Mouse (Mus musculus) MEL (cell line): ENCODE measurements around the gene Trim67. TPM values are rescaled to one million over a fixed set of nuclear protein-coding genes. Genes with fewer than 3 reads are reported as not detected.

Source experiments
- DNase-seq: peaks from one replicate; pipeline ENCODE4 v3.0.0; 2011; ENCODE audit warnings: low read depth, low spot score
- H3K27ac ChIP-seq: 2 replicates; pipeline ENCODE4 v1.5.1; 2012; ENCODE audit warnings: low read depth, mild to moderate bottlenecking, control low read depth, low read length, moderate library complexity; ENCODE audit not compliant: control insufficient read depth
- H3K27me3 ChIP-seq, 2 experiments: fragments of 150-350 bp in 1 of 2; sonication (generic) in 1 of 2; 2 replicates each; pipeline ENCODE4 v1.6.1; 2012; ENCODE audit warnings: low read length in 2 of 2, mild to moderate bottlenecking in 2 of 2, improper control_type of control experiment in 1 of 2, moderate library complexity in 1 of 2; ENCODE audit not compliant: insufficient read depth in 2 of 2, control insufficient read depth in 1 of 2
- H3K36me3 ChIP-seq, 2 experiments: 2 replicates each; pipeline ENCODE4 v1.6.1; 2012 to 2014; ENCODE audit warnings: low read length in 2 of 2, improper control_type of control experiment in 1 of 2, inconsistent platforms in 1 of 2, mild to moderate bottlenecking in 1 of 2; ENCODE audit not compliant: insufficient read depth in 2 of 2, control insufficient read depth in 1 of 2
- H3K4me1 ChIP-seq, 2 experiments: fragments of 150-350 bp in 1 of 2; sonication (generic) in 1 of 2; 2 replicates each; pipeline ENCODE4 v1.6.1; 2012; ENCODE audit warnings: low read length in 2 of 2, improper control_type of control experiment in 1 of 2, mild to moderate bottlenecking in 1 of 2; ENCODE audit not compliant: insufficient read depth in 2 of 2, control insufficient read depth in 1 of 2
- H3K4me3 ChIP-seq, 2 experiments: fragments of 150-350 bp in 1 of 2; sonication (generic) in 1 of 2; 2 replicates each; pipeline ENCODE4 v1.5.1; 2012; ENCODE audit warnings: low read depth in 2 of 2, low read length in 2 of 2, mild to moderate bottlenecking in 2 of 2, moderate library complexity in 2 of 2, control low read depth in 1 of 2, improper control_type of control experiment in 1 of 2; ENCODE audit not compliant: control insufficient read depth in 1 of 2, insufficient read depth in 1 of 2
- H3K79me2 ChIP-seq: 2 replicates; pipeline ENCODE4 v1.6.1; 2012; ENCODE audit warnings: mild to moderate bottlenecking, low read length, moderate library complexity; ENCODE audit not compliant: control insufficient read depth, poor library complexity, insufficient read depth
- H3K9ac ChIP-seq: 2 replicates; pipeline ENCODE4 v1.6.1; 2012; ENCODE audit warnings: low read depth, mild to moderate bottlenecking, control low read depth, low read length, moderate library complexity; ENCODE audit not compliant: control insufficient read depth, poor library complexity, severe bottlenecking
- H3K9me3 ChIP-seq: fragments of 150-350 bp; sonication (generic); replicated peaks from 2 replicates; pipeline ENCODE4 v1.6.1; 2012; ENCODE audit warnings: mild to moderate bottlenecking, low read length, improper control_type of control experiment, moderate library complexity; ENCODE audit not compliant: insufficient read depth
- CHD1 ChIP-seq: IDR thresholded peaks from 2 replicates; pipeline ENCODE4 v1.6.1; 2012; ENCODE audit warnings: low read depth, mild to moderate bottlenecking, inconsistent platforms, low read length, improper control_type of control experiment
- CHD2 ChIP-seq: IDR thresholded peaks from 2 replicates; pipeline ENCODE4 v1.6.1; 2011; ENCODE audit warnings: low read length, improper control_type of control experiment
- CTCF ChIP-seq, 3 experiments: IDR thresholded peaks in 2 of 3; conservative IDR thresholded peaks in 1 of 3; 2 replicates each; pipeline ENCODE4 v1.5.1; 2011 to 2012; ENCODE audit warnings: low read length in 3 of 3, low read depth in 2 of 3, mild to moderate bottlenecking in 2 of 3, improper control_type of control experiment in 1 of 3, inconsistent platforms in 1 of 3, mixed read lengths in 1 of 3, moderate library complexity in 1 of 3; ENCODE audit not compliant: control insufficient read depth in 1 of 3, insufficient read depth in 1 of 3, poor library complexity in 1 of 3, severe bottlenecking in 1 of 3
- ELF1 ChIP-seq: IDR thresholded peaks from 2 replicates; pipeline ENCODE4 v1.6.1; 2014; ENCODE audit warnings: low read depth, mild to moderate bottlenecking, inconsistent platforms, low read length, improper control_type of control experiment, moderate library complexity
- ETS1 ChIP-seq: IDR thresholded peaks from 2 replicates; pipeline ENCODE4 v1.6.1; 2012; ENCODE audit warnings: low read depth, mild to moderate bottlenecking, inconsistent platforms, low read length, improper control_type of control experiment, moderate library complexity
- GABPA ChIP-seq: IDR thresholded peaks from 2 replicates; pipeline ENCODE4 v1.6.1; 2012; ENCODE audit warnings: low read depth, mild to moderate bottlenecking, inconsistent platforms, low read length, improper control_type of control experiment, moderate library complexity
- MAFK ChIP-seq: IDR thresholded peaks from 2 replicates; pipeline ENCODE4 v1.6.1; 2011; ENCODE audit warnings: low read depth, mild to moderate bottlenecking, low read length, improper control_type of control experiment, borderline replicate concordance
- MAZ ChIP-seq: IDR thresholded peaks from 2 replicates; pipeline ENCODE4 v1.6.1; 2012; ENCODE audit warnings: low read depth, mild to moderate bottlenecking, inconsistent platforms, low read length, improper control_type of control experiment
- MXI1 ChIP-seq: IDR thresholded peaks from 2 replicates; pipeline ENCODE4 v1.6.1; 2011; ENCODE audit warnings: mild to moderate bottlenecking, low read depth, low read length, improper control_type of control experiment
- MYC ChIP-seq: IDR thresholded peaks from 2 replicates; pipeline ENCODE4 v1.6.1; 2011; ENCODE audit warnings: low read depth, mild to moderate bottlenecking, low read length, improper control_type of control experiment, moderate library complexity
- NELFE ChIP-seq: IDR thresholded peaks from 2 replicates; pipeline ENCODE4 v1.6.1; 2011; ENCODE audit warnings: low read depth, low read length, improper control_type of control experiment
- POLR2A ChIP-seq, 2 experiments: IDR thresholded peaks; 2 replicates each; pipeline ENCODE4 v1.6.1; 2011 to 2012; ENCODE audit warnings: low read length in 2 of 2, mild to moderate bottlenecking in 2 of 2, control low read depth in 1 of 2, improper control_type of control experiment in 1 of 2, low read depth in 1 of 2, moderate library complexity in 1 of 2; ENCODE audit not compliant: control insufficient read depth in 1 of 2, insufficient read depth in 1 of 2, poor library complexity in 1 of 2
- POLR2AphosphoS2 ChIP-seq: IDR thresholded peaks from 2 replicates; pipeline ENCODE4 v1.6.1; 2011; ENCODE audit warnings: low read length, improper control_type of control experiment
- POLR2AphosphoS5 ChIP-seq: IDR thresholded peaks from 2 replicates; pipeline ENCODE4 v1.6.1; 2012; ENCODE audit warnings: low read depth, borderline replicate concordance, mild to moderate bottlenecking, inconsistent platforms, low read length, moderate library complexity, mixed read lengths
- RCOR1 ChIP-seq: IDR thresholded peaks from 2 replicates; pipeline ENCODE4 v1.6.1; 2012; ENCODE audit warnings: low read depth, mild to moderate bottlenecking, inconsistent platforms, low read length, improper control_type of control experiment
- SIN3A ChIP-seq: IDR thresholded peaks from 2 replicates; pipeline ENCODE4 v1.6.1; 2012; ENCODE audit warnings: low read length, improper control_type of control experiment, inconsistent platforms
- SMC3 ChIP-seq: IDR thresholded peaks from 2 replicates; pipeline ENCODE4 v1.6.1; 2011; ENCODE audit warnings: low read depth, low read length, improper control_type of control experiment
- TAL1 ChIP-seq: IDR thresholded peaks from 2 replicates; pipeline ENCODE4 v1.6.1; 2012; ENCODE audit warnings: mild to moderate bottlenecking, inconsistent platforms, low read length, moderate library complexity, mixed read lengths
- TBP ChIP-seq: IDR thresholded peaks from 2 replicates; pipeline ENCODE4 v1.8.0; 2011; ENCODE audit warnings: low read depth, low read length, improper control_type of control experiment
- TCF12 ChIP-seq: IDR thresholded peaks from 2 replicates; pipeline ENCODE4 v1.6.1; 2014; ENCODE audit warnings: low read depth, mild to moderate bottlenecking, inconsistent platforms, low read length, improper control_type of control experiment, moderate library complexity
- UBTF ChIP-seq: IDR thresholded peaks from 2 replicates; pipeline ENCODE4 v1.6.1; 2012; ENCODE audit warnings: low read depth, mild to moderate bottlenecking, inconsistent platforms, low read length, improper control_type of control experiment, moderate library complexity, borderline replicate concordance; ENCODE audit not compliant: insufficient read depth
- USF1 ChIP-seq: IDR thresholded peaks from 2 replicates; pipeline ENCODE4 v1.6.1; 2014; ENCODE audit warnings: low read depth, mild to moderate bottlenecking, inconsistent platforms, low read length, improper control_type of control experiment, moderate library complexity
- USF2 ChIP-seq, 2 experiments: IDR thresholded peaks; 2 replicates each; pipeline ENCODE4 v1.6.1; 2011 to 2012; ENCODE audit warnings: improper control_type of control experiment in 2 of 2, low read length in 2 of 2, borderline replicate concordance in 1 of 2, inconsistent platforms in 1 of 2, low read depth in 1 of 2, mild to moderate bottlenecking in 1 of 2; ENCODE audit not compliant: insufficient read depth in 1 of 2
- ZMIZ1 ChIP-seq: IDR thresholded peaks from 2 replicates; pipeline ENCODE4 v1.6.1; 2012; ENCODE audit warnings: low read depth, mild to moderate bottlenecking, inconsistent platforms, low read length, improper control_type of control experiment, moderate library complexity
- ZNF384 ChIP-seq: IDR thresholded peaks from 2 replicates; pipeline ENCODE4 v1.6.1; 2012; ENCODE audit warnings: low read depth, mild to moderate bottlenecking, inconsistent platforms, low read length, improper control_type of control experiment
- polyA plus RNA-seq, 2 experiments: library from polyadenylated mRNA; stranded (reverse) in 1 of 2; unstranded in 1 of 2; fragments of >175 nt in 1 of 2; fragments of >200 nt in 1 of 2; gene quantifications; 2 replicates each; pipeline versions ENCODE4 v1.2.1 to v1.2.4; 2012; ENCODE audit warnings: low replicate concordance in 2 of 2, low read depth in 1 of 2; ENCODE audit not compliant: insufficient read length in 2 of 2, insufficient read depth in 1 of 2, missing spikeins in 1 of 2
- total RNA-seq: library from RNA; depleted of rRNA; stranded (reverse); fragments of 300-350 nt; gene quantifications from 2 replicates; pipeline ENCODE4 v1.2.3, GENCODE M21; 2012

Gene Trim67
- total and polyA plus RNA-seq, 3 experiments = 0.06 TPM; not detected in 2

- TF ChIP-seq ETS1 (no peak), TAL1 (no peak), SIN3A (no peak), ELF1 (no peak), USF1 (no peak), TBP (no peak), USF2 (IDR thresholded peaks at IDR 0.05; ENCODE audit: borderline replicate concordance in 1 of 2, insufficient read depth in 1 of 2, low read depth in 1 of 2, low read length in 2 of 2) (no peak), POLR2A (IDR thresholded peaks at IDR 0.05; ENCODE audit: control insufficient read depth in 1 of 2, insufficient read depth in 1 of 2, low read depth in 1 of 2, low read length in 2 of 2, poor library complexity in 1 of 2) (no peak), CHD1 (no peak), MXI1 (no peak), CHD2 (no peak)
- TF ChIP-seq, all 39 proteins: peak for 0
- DNase-seq = no peak
- H3K36me3 ChIP-seq = no peaks in the 10 kb centered on the region
- H3K9ac ChIP-seq = no peak overlapping the region
- H3K9me3 ChIP-seq = no peaks in the 10 kb centered on the region
- H3K27ac ChIP-seq = no peak overlapping the region
- H3K79me2 ChIP-seq = no peaks in the 10 kb centered on the region
- no peak overlapping the region for H3K4me3 ChIP-seq
- no peaks in the 10 kb centered on the region for H3K4me1 ChIP-seq
- peaks cover 0 to 3% of the 10 kb centered on the region in 2 experiments; a peak in 1 of 4 replicates for H3K27me3 ChIP-seq
Observed at GRCm38 (mm10) chr8:124810689-124811394, 17.9 kb downstream of the Trim67 start.

- H3K9ac ChIP-seq = no peak overlapping the region
- peaks cover 0 to 4% of the 10 kb centered on the region in 2 experiments; a peak in 2 of 4 replicates for H3K27me3 ChIP-seq
- no peak for DNase-seq
- no peaks in the 10 kb centered on the region for H3K36me3 ChIP-seq
- no peak overlapping the region for H3K27ac ChIP-seq
- TF ChIP-seq MYC (no peak), USF2 (IDR thresholded peaks at IDR 0.05; ENCODE audit: borderline replicate concordance in 1 of 2, insufficient read depth in 1 of 2, low read depth in 1 of 2, low read length in 2 of 2) (no peak), GABPA (no peak), POLR2AphosphoS2 (no peak), ZMIZ1 (no peak), SMC3 (no peak), MAZ (no peak), ELF1 (no peak), POLR2AphosphoS5 (no peak), MAFK (no peak), UBTF (no peak), TCF12 (no peak), NELFE (no peak), ZNF384 (no peak), RCOR1 (no peak), POLR2A (IDR thresholded peaks at IDR 0.05; ENCODE audit: control insufficient read depth in 1 of 2, insufficient read depth in 1 of 2, low read depth in 1 of 2, low read length in 2 of 2, poor library complexity in 1 of 2) (no peak), CTCF (IDR thresholded peaks at IDR 0.05 in 2 of 3, conservative IDR thresholded peaks at IDR 0.05 in 1 of 3; ENCODE audit: control insufficient read depth in 1 of 3, insufficient read depth in 1 of 3, low read depth in 2 of 3, low read length in 3 of 3, poor library complexity in 1 of 3, severe bottlenecking in 1 of 3) (no peak)
- H3K79me2 ChIP-seq = no peaks in the 10 kb centered on the region
- no peaks in the 10 kb centered on the region for H3K4me1 ChIP-seq
- H3K4me3 ChIP-seq = no peak overlapping the region
- H3K9me3 ChIP-seq = no peaks in the 10 kb centered on the region
Observed at GRCm38 (mm10) chr8:124813326-124813725, 20.4 kb downstream of the Trim67 start.
